Mouse (Mus musculus): Measurements from ENCODE around the gene Drd4. TPM values are rescaled to one million over a fixed set of nuclear protein-coding genes. Genes with fewer than 3 reads are reported as not detected.

Gene Drd4
- polyA plus RNA-seq, 1 experiment: 0.09 TPM

DNA sequence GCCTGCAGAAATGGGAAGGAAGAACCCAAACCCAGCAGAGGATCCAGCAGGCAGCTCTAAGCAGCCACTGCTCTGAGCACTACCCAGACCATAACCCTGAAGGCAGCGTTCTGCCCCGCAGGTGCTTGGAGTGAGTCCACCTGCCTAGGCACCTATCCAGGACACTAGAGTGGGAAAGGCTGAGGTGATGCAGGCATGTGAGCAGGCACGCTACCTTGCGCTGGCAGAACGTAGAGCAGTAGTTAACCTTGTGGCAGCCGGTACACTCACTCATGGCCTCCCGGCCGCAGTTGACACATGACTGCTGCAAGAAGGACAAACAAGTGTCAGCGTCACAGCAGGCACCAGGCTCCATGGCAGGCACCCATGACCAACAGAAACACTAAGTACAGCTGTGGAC is 9.6 kb downstream of the Drd4 start:
- TF ChIP-seq CTCF (IDR thresholded peaks at IDR 0.05; ENCODE audit: extremely low read depth, insufficient read depth, insufficient read length, insufficient replicate concordance): no peak
- no peak for TF ChIP-seq POLR2A (IDR thresholded peaks at IDR 0.05; ENCODE audit: low read depth, low read length)
- 99% methylated on average over 9 of the region's 9 CpGs for WGBS
- DNase-seq (ENCODE audit: low read depth in 1 of 2, low spot score in 2 of 2): no peak
- H3K27ac ChIP-seq (ENCODE audit: insufficient read depth, low read length): no peak overlapping the region
- peaks cover 21% of the 10 kb centered on the region for H3K36me3 ChIP-seq (ENCODE audit: control insufficient read depth, insufficient read depth, low read length)
- H3K4me1 ChIP-seq (ENCODE audit: control insufficient read depth, insufficient read depth, insufficient read length): peaks cover 3% of the 10 kb centered on the region; the same call in 1 of the 2 replicates
- no peak overlapping the region for H3K4me3 ChIP-seq (ENCODE audit: extremely low read depth, insufficient read depth, insufficient read length)
- H3K27me3 ChIP-seq (ENCODE audit: control insufficient read depth, insufficient read depth, low read length): no peaks in the 10 kb centered on the region

DNA sequence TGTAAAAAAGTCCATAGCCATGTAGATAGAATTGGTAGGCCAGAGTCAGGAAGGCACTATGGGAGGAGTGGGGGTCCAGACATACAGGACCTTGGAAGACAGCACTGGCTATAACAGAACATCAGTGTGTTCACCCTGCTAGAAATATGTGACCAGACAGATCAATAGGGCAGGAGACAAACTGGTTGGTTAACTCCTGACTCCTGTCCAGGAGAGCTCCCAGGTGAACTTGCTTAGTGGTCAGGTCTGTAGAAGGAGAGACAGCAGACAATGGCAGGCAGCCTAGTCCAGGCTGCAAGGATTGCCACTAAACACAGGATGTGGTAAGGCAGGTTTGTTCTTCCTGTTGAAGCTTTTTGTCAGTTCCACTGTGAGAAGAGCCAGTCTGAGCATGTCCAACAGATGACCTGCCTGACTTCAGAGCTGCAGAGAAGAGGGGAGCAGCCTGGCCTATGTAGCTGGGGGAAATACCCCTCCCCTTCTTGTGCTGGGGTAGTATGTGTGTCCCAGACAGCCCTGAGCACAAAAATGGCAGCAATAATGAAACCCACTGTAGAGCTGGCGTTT is 11.0 kb downstream of the Drd4 start:
- Histone ChIP-seq H3K27ac (ENCODE audit: insufficient read depth, low read length) (peak overlapping the region; percentile 65), H3K4me1 (ENCODE audit: control insufficient read depth, insufficient read depth, insufficient read length) (peaks cover 3% of the 10 kb centered on the region; the same call in 1 of the 2 replicates), H3K4me3 (ENCODE audit: extremely low read depth, insufficient read depth, insufficient read length) (no peak overlapping the region), H3K36me3 (ENCODE audit: control insufficient read depth, insufficient read depth, low read length) (peaks cover 20% of the 10 kb centered on the region), H3K27me3 (ENCODE audit: control insufficient read depth, insufficient read depth, low read length) (no peaks in the 10 kb centered on the region)
- DNase-seq (ENCODE audit: low read depth in 1 of 2, low spot score in 2 of 2): peak in 1 of 2 experiments; percentile 12
- WGBS: 50% methylated on average over 1 of the region's 1 CpGs
- TF ChIP-seq POLR2A (IDR thresholded peaks at IDR 0.05; ENCODE audit: low read depth, low read length) (no peak), CTCF (IDR thresholded peaks at IDR 0.05; ENCODE audit: extremely low read depth, insufficient read depth, insufficient read length, insufficient replicate concordance) (no peak)

DNA sequence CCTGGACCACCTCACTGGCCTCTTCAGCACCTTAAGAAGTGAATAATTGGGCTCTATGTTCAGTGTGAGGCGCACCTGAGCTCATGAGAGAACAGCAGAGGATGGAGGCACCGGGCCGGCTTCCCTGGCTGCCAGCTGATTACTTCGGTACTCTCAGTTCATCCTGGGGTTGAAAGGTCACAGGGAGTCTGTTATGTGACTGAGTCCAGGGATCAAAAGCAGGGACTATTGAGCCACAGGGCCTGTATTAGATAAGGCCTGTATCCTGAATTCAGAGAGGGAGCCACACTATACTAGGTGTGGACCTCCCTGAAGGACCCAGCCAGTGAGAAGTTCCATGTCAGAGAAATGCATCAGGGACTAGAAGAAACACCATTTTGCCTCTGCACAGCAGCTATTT is 12.7 kb downstream of the Drd4 start:
- Histone ChIP-seq H3K27ac (ENCODE audit: insufficient read depth, low read length) (no peak overlapping the region), H3K27me3 (ENCODE audit: control insufficient read depth, insufficient read depth, low read length) (no peaks in the 10 kb centered on the region), H3K4me3 (ENCODE audit: extremely low read depth, insufficient read depth, insufficient read length) (no peak overlapping the region), H3K4me1 (ENCODE audit: control insufficient read depth, insufficient read depth, insufficient read length) (peaks cover 3% of the 10 kb centered on the region; the same call in 1 of the 2 replicates), H3K36me3 (ENCODE audit: control insufficient read depth, insufficient read depth, low read length) (peaks cover 23% of the 10 kb centered on the region)
- WGBS: 98% methylated on average over 4 of the region's 4 CpGs
- DNase-seq (ENCODE audit: low read depth in 1 of 2, low spot score in 2 of 2): no peak
- TF ChIP-seq POLR2A (IDR thresholded peaks at IDR 0.05; ENCODE audit: low read depth, low read length) (no peak), CTCF (IDR thresholded peaks at IDR 0.05; ENCODE audit: extremely low read depth, insufficient read depth, insufficient read length, insufficient replicate concordance) (no peak)

DNA sequence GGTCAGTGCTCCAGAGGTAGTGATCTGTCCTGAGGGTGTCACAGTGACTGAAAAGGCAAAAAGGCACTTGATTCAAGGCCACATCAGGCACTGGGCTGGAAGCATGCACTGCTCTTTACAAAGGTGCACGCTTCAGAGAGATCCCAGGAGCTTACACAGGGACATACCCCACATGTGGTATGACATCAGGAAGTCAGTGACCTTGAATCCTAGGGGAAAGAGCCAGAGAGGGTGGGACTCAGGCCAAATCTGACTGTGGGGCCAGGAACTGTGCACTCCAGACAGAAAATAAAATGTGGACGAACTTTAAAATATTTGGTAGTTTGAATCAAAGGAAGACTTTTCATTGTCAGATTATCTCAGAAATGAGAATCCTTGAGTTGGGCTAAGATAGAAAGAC is 22.6 kb downstream of the Drd4 start:
- H3K36me3 ChIP-seq (ENCODE audit: control insufficient read depth, insufficient read depth, low read length): peaks cover 30% of the 10 kb centered on the region
- no peak overlapping the region for H3K4me3 ChIP-seq (ENCODE audit: extremely low read depth, insufficient read depth, insufficient read length)
- no peaks in the 10 kb centered on the region for H3K4me1 ChIP-seq (ENCODE audit: control insufficient read depth, insufficient read depth, insufficient read length)
- WGBS: 85% methylated on average over 2 of the region's 2 CpGs
- H3K27ac ChIP-seq (ENCODE audit: insufficient read depth, low read length): no peak overlapping the region
- H3K27me3 ChIP-seq (ENCODE audit: control insufficient read depth, insufficient read depth, low read length): no peaks in the 10 kb centered on the region
- no peak for DNase-seq (ENCODE audit: low read depth in 1 of 2, low spot score in 2 of 2)
- TF ChIP-seq CTCF (IDR thresholded peaks at IDR 0.05; ENCODE audit: extremely low read depth, insufficient read depth, insufficient read length, insufficient replicate concordance) (no peak), POLR2A (IDR thresholded peaks at IDR 0.05; ENCODE audit: low read depth, low read length) (no peak)

DNA sequence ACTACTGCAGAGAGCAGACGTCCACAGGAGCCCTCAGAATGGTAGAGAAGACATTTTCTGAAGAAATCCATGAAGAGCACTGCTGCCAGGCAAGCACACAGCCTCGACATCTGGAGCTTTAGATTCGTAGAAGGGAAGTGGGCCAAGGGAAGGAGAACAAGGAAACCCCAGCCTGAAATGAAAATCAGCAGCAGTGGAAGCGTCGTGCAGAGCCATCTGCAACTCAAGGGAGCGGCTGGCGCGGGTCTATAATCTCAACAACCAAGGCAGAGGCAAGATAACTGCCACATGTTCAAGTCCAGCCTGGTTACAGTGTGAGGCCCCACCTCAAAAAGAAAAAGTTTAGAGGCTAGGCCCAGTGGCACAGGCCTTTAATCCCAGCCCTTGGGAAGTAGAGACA is 23.3 kb downstream of the Drd4 start:
- WGBS: 79% methylated on average over 8 of the region's 8 CpGs
- H3K36me3 ChIP-seq (ENCODE audit: control insufficient read depth, insufficient read depth, low read length): peaks cover 31% of the 10 kb centered on the region
- no peaks in the 10 kb centered on the region for H3K4me1 ChIP-seq (ENCODE audit: control insufficient read depth, insufficient read depth, insufficient read length)
- no peak overlapping the region for H3K4me3 ChIP-seq (ENCODE audit: extremely low read depth, insufficient read depth, insufficient read length)
- TF ChIP-seq POLR2A (IDR thresholded peaks at IDR 0.05; ENCODE audit: low read depth, low read length) (no peak), CTCF (IDR thresholded peaks at IDR 0.05; ENCODE audit: extremely low read depth, insufficient read depth, insufficient read length, insufficient replicate concordance) (no peak)
- DNase-seq (ENCODE audit: low read depth in 1 of 2, low spot score in 2 of 2): no peak
- H3K27ac ChIP-seq (ENCODE audit: insufficient read depth, low read length): no peak overlapping the region
- H3K27me3 ChIP-seq (ENCODE audit: control insufficient read depth, insufficient read depth, low read length): no peaks in the 10 kb centered on the region

DNA sequence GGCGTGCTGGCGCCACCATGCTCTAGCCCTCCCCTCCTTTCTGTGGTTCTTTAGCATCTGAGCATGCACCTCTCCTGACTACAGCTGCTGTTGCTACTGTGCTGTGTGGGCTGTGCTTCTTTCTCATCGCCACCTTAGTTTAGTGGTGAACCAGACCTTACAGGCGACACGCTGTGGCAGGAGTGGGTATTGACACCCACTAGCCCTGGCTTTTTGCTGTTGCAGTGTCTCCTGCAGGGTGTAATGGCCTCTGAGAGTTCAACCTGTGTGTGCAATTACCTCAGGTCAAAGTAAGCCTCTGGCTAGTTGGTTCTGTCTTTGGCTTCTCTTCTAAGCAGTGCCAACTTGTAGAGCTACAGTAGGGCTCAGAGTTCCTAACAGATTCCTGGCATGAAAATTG is 24.2 kb downstream of the Drd4 start:
- Histone ChIP-seq H3K27ac (ENCODE audit: insufficient read depth, low read length) (no peak overlapping the region), H3K4me1 (ENCODE audit: control insufficient read depth, insufficient read depth, insufficient read length) (no peaks in the 10 kb centered on the region), H3K27me3 (ENCODE audit: control insufficient read depth, insufficient read depth, low read length) (no peaks in the 10 kb centered on the region), H3K36me3 (ENCODE audit: control insufficient read depth, insufficient read depth, low read length) (peaks cover 27% of the 10 kb centered on the region), H3K4me3 (ENCODE audit: extremely low read depth, insufficient read depth, insufficient read length) (no peak overlapping the region)
- 72% methylated on average over 5 of the region's 5 CpGs for WGBS
- DNase-seq (ENCODE audit: low read depth in 1 of 2, low spot score in 2 of 2): peak in 1 of 2 experiments; percentile 67
- TF ChIP-seq POLR2A (IDR thresholded peaks at IDR 0.05; ENCODE audit: low read depth, low read length) (no peak), CTCF (IDR thresholded peaks at IDR 0.05; ENCODE audit: extremely low read depth, insufficient read depth, insufficient read length, insufficient replicate concordance) (peak; percentile 49; the same call in 1 of the 2 replicates)

DNA sequence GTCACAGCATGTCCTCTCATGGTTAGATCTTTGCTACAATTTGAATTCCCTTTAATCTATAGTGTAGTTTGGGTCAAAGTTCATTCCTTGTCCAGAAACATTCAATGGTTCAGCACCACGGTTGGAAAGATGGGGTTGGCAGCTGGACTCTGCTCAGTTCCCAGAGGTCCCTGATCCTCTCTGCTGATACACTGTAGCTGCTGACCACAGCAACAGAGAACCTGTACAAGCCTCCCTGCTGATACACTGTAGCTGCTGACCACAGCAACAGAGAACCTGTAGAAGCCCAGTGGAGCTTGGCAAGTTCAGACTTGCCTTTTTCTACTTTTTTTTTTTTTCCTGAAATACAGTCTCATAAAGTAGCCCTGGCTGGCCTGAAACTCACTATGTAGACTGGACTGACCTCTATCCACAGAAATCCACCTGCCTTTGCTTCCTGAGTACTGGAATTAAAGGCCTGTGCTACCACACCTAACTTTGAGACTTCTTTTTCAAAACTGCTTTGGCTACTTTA is 25.9 kb downstream of the Drd4 start:
- H3K27ac ChIP-seq (ENCODE audit: insufficient read depth, low read length): no peak overlapping the region
- no peak for DNase-seq (ENCODE audit: low read depth in 1 of 2, low spot score in 2 of 2)
- H3K4me1 ChIP-seq (ENCODE audit: control insufficient read depth, insufficient read depth, insufficient read length): no peaks in the 10 kb centered on the region
- TF ChIP-seq CTCF (IDR thresholded peaks at IDR 0.05; ENCODE audit: extremely low read depth, insufficient read depth, insufficient read length, insufficient replicate concordance) (no peak), POLR2A (IDR thresholded peaks at IDR 0.05; ENCODE audit: low read depth, low read length) (no peak)
- 86% methylated on average over 1 of the region's 1 CpGs for WGBS
- H3K4me3 ChIP-seq (ENCODE audit: extremely low read depth, insufficient read depth, insufficient read length): no peak overlapping the region
- peaks cover 33% of the 10 kb centered on the region for H3K36me3 ChIP-seq (ENCODE audit: control insufficient read depth, insufficient read depth, low read length)
- no peaks in the 10 kb centered on the region for H3K27me3 ChIP-seq (ENCODE audit: control insufficient read depth, insufficient read depth, low read length)
